Mouse (Mus musculus) embryonic facial prominence, embryonic 12.5 days (tissue): ENCODE data around the gene Iqgap3. TPM values are rescaled to one million over a fixed set of nuclear protein-coding genes. Genes with fewer than 3 reads are reported as not detected.

Experiments used
- polyA plus RNA-seq: library from polyadenylated mRNA; unstranded; fragments of >200 nt; fragmentation: Nextera tagmentation; extraction: Ambion mirVana; gene quantifications from 2 replicates; pipeline ENCODE4 v1.2.1, GENCODE M21; 2016

The Iqgap3 gene
- polyA plus RNA-seq, 1 experiment from 2014 or later: 25.8 TPM

Other genes starting within 250 kb of the Iqgap3 start
- gene Sh2d2a, start 235.2 kb upstream of the Iqgap3 start, polyA plus RNA-seq: 0.08 TPM in 1 of 2 replicates, not detected in the other
- gene Prcc, start 196.4 kb upstream of the Iqgap3 start, polyA plus RNA-seq: 15.5 and 16.0 TPM in 2 replicates
- 246 and 270 TPM in 2 replicates for gene Hdgf, start 175.7 kb upstream of the Iqgap3 start, polyA plus RNA-seq
- 71.4 and 72.9 TPM in 2 replicates for gene Mrpl24, start 162.5 kb upstream of the Iqgap3 start, polyA plus RNA-seq
- 75.4 and 80.1 TPM in 2 replicates for gene Isg20l2, start 151.7 kb upstream of the Iqgap3 start, polyA plus RNA-seq
- 23.2 and 23.8 TPM in 2 replicates for gene Rrnad1, start 151.3 kb upstream of the Iqgap3 start, polyA plus RNA-seq
- 467 and 481 TPM in 2 replicates for gene Crabp2, start 133.3 kb upstream of the Iqgap3 start, polyA plus RNA-seq
- 40.0 and 42.0 TPM in 2 replicates for gene Nes, start 110.9 kb upstream of the Iqgap3 start, polyA plus RNA-seq
- 0.15 and 0.39 TPM in 2 replicates for gene Bcan, start 81.7 kb upstream of the Iqgap3 start, polyA plus RNA-seq
- gene Hapln2, start 54.4 kb upstream of the Iqgap3 start, polyA plus RNA-seq: 0.09 and 0.34 TPM in 2 replicates
- 32.7 and 34.6 TPM in 2 replicates for gene Gpatch4, start 38.9 kb upstream of the Iqgap3 start, polyA plus RNA-seq
- gene Naxe, start 23.5 kb upstream of the Iqgap3 start, polyA plus RNA-seq: 183 and 187 TPM in 2 replicates
- gene Ttc24, start 3.7 kb upstream of the Iqgap3 start, polyA plus RNA-seq: 0.32 and 0.46 TPM in 2 replicates
- gene Mef2d, start 60.4 kb downstream of the Iqgap3 start, polyA plus RNA-seq: 16.9 and 17.7 TPM in 2 replicates
- gene Rhbg, start 172.7 kb downstream of the Iqgap3 start, polyA plus RNA-seq: 0.64 and 1.3 TPM in 2 replicates
- not detected in 2 replicates for gene Gm38392, start 205.2 kb downstream of the Iqgap3 start, polyA plus RNA-seq
- gene Tsacc, start 215.0 kb downstream of the Iqgap3 start, polyA plus RNA-seq: 16.1 and 16.9 TPM in 2 replicates
- 600 and 614 TPM in 2 replicates for gene Cct3, start 215.1 kb downstream of the Iqgap3 start, polyA plus RNA-seq
- gene Glmp, start 243.1 kb downstream of the Iqgap3 start, polyA plus RNA-seq: 169 and 174 TPM in 2 replicates